Mouse (Mus musculus): ENCODE data around the gene Smad6.
A peak's percentile ranks its signal among the peaks of the same experiment; 100 is the strongest.

Smad6 gene

GRCm38 (mm10) chr9:63915976-63916375, 105.9 kb downstream of the Smad6 start:
- peak; percentile 45 for DNase-seq (ENCODE audit: low read depth, low spot score)

DNA sequence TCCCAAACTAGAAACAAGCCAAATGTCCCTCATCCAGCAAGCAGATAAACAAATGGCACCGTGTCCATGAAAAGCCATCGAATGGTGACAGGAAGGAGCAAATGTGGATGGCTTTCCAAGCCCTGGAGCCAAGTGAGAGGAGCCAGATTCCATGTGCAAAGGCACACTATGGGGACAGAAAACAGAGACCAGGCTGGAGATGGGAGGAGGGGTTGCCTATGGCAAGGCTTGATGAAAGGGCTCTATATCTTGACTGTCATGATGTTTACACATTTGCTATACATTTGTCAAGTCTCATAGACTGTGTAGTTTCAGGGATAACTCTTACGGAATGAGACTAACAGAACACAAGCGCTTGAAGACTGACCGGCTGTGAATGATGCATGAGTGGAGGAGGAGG, 106.9 kb downstream of the Smad6 start:
- DNase-seq (ENCODE audit: low read depth, low spot score) = no peak

- DNase-seq (ENCODE audit: low read depth, low spot score) = no peak
Observed at GRCm38 (mm10) chr9:63912051-63912450, 109.8 kb downstream of the Smad6 start.

- peak; percentile 44 for DNase-seq (ENCODE audit: low read depth, low spot score)
Observed at GRCm38 (mm10) chr9:63909618-63910017, 112.2 kb downstream of the Smad6 start.

- no peak for DNase-seq (ENCODE audit: low read depth, low spot score)
Observed at GRCm38 (mm10) chr9:63904543-63904942, 117.3 kb downstream of the Smad6 start.

All from skeletal muscle tissue, adult 2 months (tissue).